Mouse (Mus musculus): ENCODE measurements around the gene Cdkn1c. TPM values are rescaled to one million over a fixed set of nuclear protein-coding genes. Genes with fewer than 3 reads are reported as not detected.

Cdkn1c gene
- total and polyA plus RNA-seq, 3 experiments: not detected

GRCm38 (mm10) chr7:143438965-143439364, 21.9 kb downstream of the Cdkn1c start:
- no peaks in the 10 kb centered on the region for H3K9me3 ChIP-seq (replicated peaks; ENCODE audit: low read length)
- H3K4me3 ChIP-seq (replicated peaks in 1 of 3; ENCODE audit: low read depth in 2 of 3, low read length in 2 of 3, poor library complexity in 1 of 3): no peak overlapping the region
- no peak for DNase-seq (ENCODE audit: extremely low read depth)
- 0 out of 4 replicates have a peak, but pooled peaks cover 0 to 6% of the 10 kb centered on the region in 2 experiments for H3K4me1 ChIP-seq (ENCODE audit: control insufficient read depth in 1 of 2, insufficient read depth in 2 of 2)
- H3K27ac ChIP-seq (ENCODE audit: insufficient read depth, low read depth): no peak overlapping the region
- TF ChIP-seq ELF1 (IDR thresholded peaks at IDR 0.05; ENCODE audit: low read depth, low read length) (no peak), PAX5 (IDR thresholded peaks at IDR 0.05; ENCODE audit: low read length) (no peak), ZMIZ1 (IDR thresholded peaks at IDR 0.05; ENCODE audit: low read depth, low read length) (no peak), HCFC1 (IDR thresholded peaks at IDR 0.05; ENCODE audit: low read depth, low read length) (no peak), EP300 (IDR thresholded peaks at IDR 0.05; ENCODE audit: low read length) (no peak), POLR2AphosphoS2 (IDR thresholded peaks at IDR 0.05; ENCODE audit: low read depth, low read length) (no peak), MAX (IDR thresholded peaks at IDR 0.05; ENCODE audit: low read length) (no peak), RAD21 (IDR thresholded peaks at IDR 0.05; ENCODE audit: low read depth, low read length) (no peak), NELFE (IDR thresholded peaks at IDR 0.05; ENCODE audit: low read depth, low read length) (no peak), TCF12 (IDR thresholded peaks at IDR 0.05; ENCODE audit: low read depth, low read length) (no peak)
- no peaks in the 10 kb centered on the region for H3K79me2 ChIP-seq (replicated peaks; ENCODE audit: control insufficient read depth, extremely low read depth, insufficient read depth, poor library complexity, severe bottlenecking)
- H3K27me3 ChIP-seq (replicated peaks): peaks cover 76% of the 10 kb centered on the region
- no peaks in the 10 kb centered on the region for H3K36me3 ChIP-seq (replicated peaks in 1 of 2; ENCODE audit: control insufficient read depth in 1 of 2, insufficient read depth in 1 of 2, low read length in 1 of 2)
- dilution Hi-C loops (cut with MboI; ENCODE audit: extremely low pct_ligation_motif_present, extremely low pct_unique_long_range_greater_than_20kb, low sequenced_read_pairs): no loop called here
- in situ Hi-C loops (cut with MboI; ENCODE audit: low pct_ligation_motif_present, low pct_unique_long_range_greater_than_20kb, low sequenced_read_pairs): no loop called here
- H3K9ac ChIP-seq (ENCODE audit: insufficient read depth, low read depth): no peak overlapping the region
- no peak overlapping the region for H3K4me2 ChIP-seq (ENCODE audit: insufficient read depth, low read depth, poor library complexity, severe bottlenecking)

- TF ChIP-seq RCOR1 (conservative IDR thresholded peaks at IDR 0.05; ENCODE audit: low read depth, low read length) (no peak), MAFK (IDR thresholded peaks at IDR 0.05; ENCODE audit: insufficient replicate concordance, low read length) (no peak), MYC (IDR thresholded peaks at IDR 0.05; ENCODE audit: low read depth, low read length) (no peak), POLR2A (IDR thresholded peaks at IDR 0.05; ENCODE audit: low read depth, low read length) (no peak), NELFE (IDR thresholded peaks at IDR 0.05; ENCODE audit: low read depth, low read length) (no peak), UBTF (IDR thresholded peaks at IDR 0.05; ENCODE audit: low read depth, low read length) (no peak), ZC3H11A (IDR thresholded peaks at IDR 0.05; ENCODE audit: low read depth, low read length) (no peak)
- Histone ChIP-seq H3K79me2 (replicated peaks; ENCODE audit: control insufficient read depth, extremely low read depth, insufficient read depth, poor library complexity, severe bottlenecking) (no peaks in the 10 kb centered on the region), H3K9me3 (replicated peaks; ENCODE audit: low read length) (no peaks in the 10 kb centered on the region), H3K4me1 (ENCODE audit: control insufficient read depth in 1 of 2, insufficient read depth in 2 of 2) (0 out of 4 replicates have a peak, but pooled peaks cover 0 to 6% of the 10 kb centered on the region in 2 experiments), H3K4me3 (replicated peaks in 1 of 3; ENCODE audit: low read depth in 2 of 3, low read length in 2 of 3, poor library complexity in 1 of 3) (no peak overlapping the region), H3K27me3 (replicated peaks) (peaks cover 77% of the 10 kb centered on the region), H3K27ac (ENCODE audit: insufficient read depth, low read depth) (no peak overlapping the region), H3K9ac (ENCODE audit: insufficient read depth, low read depth) (no peak overlapping the region), H3K36me3 (replicated peaks in 1 of 2; ENCODE audit: control insufficient read depth in 1 of 2, insufficient read depth in 1 of 2, low read length in 1 of 2) (no peaks in the 10 kb centered on the region), H3K4me2 (ENCODE audit: insufficient read depth, low read depth, poor library complexity, severe bottlenecking) (no peak overlapping the region)
- in situ Hi-C loops (cut with MboI; ENCODE audit: low pct_ligation_motif_present, low pct_unique_long_range_greater_than_20kb, low sequenced_read_pairs): no loop called here
- DNase-seq (ENCODE audit: extremely low read depth): no peak
- dilution Hi-C loops (cut with MboI; ENCODE audit: extremely low pct_ligation_motif_present, extremely low pct_unique_long_range_greater_than_20kb, low sequenced_read_pairs): no loop called here
Measured at GRCm38 (mm10) chr7:143437894-143438581, 22.8 kb downstream of the Cdkn1c start.

Measured in CH12.LX (cell line).